Mouse (Mus musculus): ENCODE measurements at regions not wholly inside any gene's neighbourhood (a gene's known extent, or its start where the extent isn't known, plus 50 kb on each side); places are given as distances from the start of the nearest gene placed in this dataset.

- TF ChIP-seq GATA1 (IDR thresholded peaks at IDR 0.05; ENCODE audit: low read length) (no peak), TAL1 (IDR thresholded peaks at IDR 0.05; ENCODE audit: low read length) (no peak)
Observed at GRCm38 (mm10) chr3:51120522-51120921, 103.7 kb upstream of the Noct start.

Data from erythroblast, embryonic 14.5 days (primary cell).